Mouse (Mus musculus) heart, adult 2 months (tissue): Measurements from ENCODE around the gene Myh8.

Experiments
- CTCF ChIP-seq: fragments of 200-600 bp; IDR thresholded peaks from 2 replicates; pipeline ENCODE4 v1.8.1; 2022; ENCODE audit warnings: antibody characterized with exemption, mild to moderate bottlenecking, moderate library complexity
- EP300 ChIP-seq: fragments of 200-500 bp; IDR thresholded peaks from 2 replicates; pipeline ENCODE4 v1.6.1; 2011; ENCODE audit warnings: low read depth, low read length, control low read depth; ENCODE audit not compliant: insufficient read depth

DNA sequence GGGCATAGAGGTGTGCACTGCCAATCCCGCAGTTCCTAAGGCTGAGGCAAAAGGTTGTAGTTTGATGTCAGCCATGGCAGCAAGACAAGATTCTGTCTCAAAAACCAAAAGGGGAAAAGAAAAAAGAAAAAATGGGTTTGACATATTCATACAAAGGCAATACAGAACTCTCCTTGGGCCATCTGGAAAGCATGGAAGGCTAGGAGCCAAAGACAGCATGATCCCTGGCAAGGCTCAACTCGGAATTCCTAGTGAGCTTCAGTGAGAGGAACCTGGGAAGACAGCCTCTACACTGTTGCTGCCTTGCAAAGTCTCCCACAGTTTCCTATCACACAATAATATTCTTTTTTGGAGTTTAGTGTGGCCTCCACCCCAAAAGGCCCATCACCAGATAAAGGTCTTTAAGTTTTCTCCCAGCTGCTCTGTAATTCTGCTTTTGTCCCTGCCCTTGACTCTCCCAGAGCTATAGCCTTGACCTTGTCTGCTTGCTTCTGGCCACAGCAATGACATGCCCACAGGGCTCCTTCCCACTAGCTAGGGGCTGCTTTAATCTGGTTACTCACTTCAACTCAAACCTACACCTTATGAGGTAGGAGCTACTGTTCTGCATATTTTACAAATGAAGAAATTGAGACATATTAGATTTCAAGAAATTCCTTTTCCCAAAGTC lies 68.4 kb downstream of the Myh8 start:
- TF ChIP-seq CTCF (no peak), EP300 (no peak)
